Mouse (Mus musculus): ENCODE data around the gene Ap1ar. TPM values are rescaled to one million over a fixed set of nuclear protein-coding genes. Genes with fewer than 3 reads are reported as not detected.
A peak's percentile ranks its signal among the peaks of the same experiment; 100 is the strongest.

Gene Ap1ar
- polyA plus RNA-seq, 2 experiments: 12.4 to 15.3 TPM

- DNase-seq (ENCODE audit: low read depth in 3 of 3, low spot score in 3 of 3): no peak
- H3K9ac ChIP-seq (replicated peaks): no peak overlapping the region
- no peak for TF ChIP-seq CTCF (IDR thresholded peaks at IDR 0.05; ENCODE audit: low read depth)
- TF ChIP-seq EP300 (IDR thresholded peaks at IDR 0.05; ENCODE audit: low read depth): no peak
- H3K4me1 ChIP-seq (replicated peaks; ENCODE audit: control insufficient read depth in 2 of 2, insufficient read depth in 2 of 2, low read length in 1 of 2): no peaks in the 10 kb centered on the region
- WGBS (ENCODE audit: insufficient replicate concordance): 82% methylated on average over 3 of the region's 3 CpGs
- no peak for ATAC-seq (ENCODE audit: insufficient read depth)
- no peaks in the 10 kb centered on the region for H3K27me3 ChIP-seq (ENCODE audit: control insufficient read depth, insufficient read depth, low read length)
- H3K27ac ChIP-seq: no peak overlapping the region
- H3K9me3 ChIP-seq (ENCODE audit: control insufficient read depth, low read length): no peaks in the 10 kb centered on the region
- H3K36me3 ChIP-seq (replicated peaks; ENCODE audit: control insufficient read depth, insufficient read depth, low read depth): peaks cover 17% of the 10 kb centered on the region
- H3K4me2 ChIP-seq (ENCODE audit: low read depth): no peak overlapping the region
- H3K4me3 ChIP-seq (ENCODE audit: insufficient read depth in 1 of 2, low read depth in 2 of 2, low read length in 2 of 2): no peak overlapping the region
These were observed 26.2 kb upstream of the Ap1ar start for GRCm38 (mm10) chr3:127863571-127863970.

- TF ChIP-seq CTCF (IDR thresholded peaks at IDR 0.05; ENCODE audit: low read depth) (no peak), EP300 (IDR thresholded peaks at IDR 0.05; ENCODE audit: low read depth) (no peak)
These were observed 25.2 kb upstream of the Ap1ar start for GRCm38 (mm10) chr3:127862479-127862878.

GRCm38 (mm10) chr3:127861340-127861739 is 24.0 kb upstream of the Ap1ar start:
- Histone ChIP-seq H3K4me3 (ENCODE audit: insufficient read depth in 1 of 2, low read depth in 2 of 2, low read length in 2 of 2) (no peak overlapping the region), H3K36me3 (replicated peaks; ENCODE audit: control insufficient read depth, insufficient read depth, low read depth) (peaks cover 4% of the 10 kb centered on the region; the same call in 1 of the 2 replicates), H3K27me3 (ENCODE audit: control insufficient read depth, insufficient read depth, low read length) (no peaks in the 10 kb centered on the region), H3K9me3 (ENCODE audit: control insufficient read depth, low read length) (no peaks in the 10 kb centered on the region), H3K4me2 (ENCODE audit: low read depth) (no peak overlapping the region), H3K9ac (replicated peaks) (no peak overlapping the region), H3K27ac (no peak overlapping the region), H3K4me1 (replicated peaks; ENCODE audit: control insufficient read depth in 2 of 2, insufficient read depth in 2 of 2, low read length in 1 of 2) (no peaks in the 10 kb centered on the region)
- ATAC-seq (ENCODE audit: insufficient read depth): no peak
- no peak for DNase-seq (ENCODE audit: low read depth in 3 of 3, low spot score in 3 of 3)
- TF ChIP-seq CTCF (IDR thresholded peaks at IDR 0.05; ENCODE audit: low read depth) (no peak), EP300 (IDR thresholded peaks at IDR 0.05; ENCODE audit: low read depth) (no peak)
- whole genome bisulfite sequencing (ENCODE audit: insufficient replicate concordance): 88% methylated on average over 11 of the region's 11 CpGs

More at GRCm38 (mm10) chr3:127862479-127862878, 25.2 kb upstream of the Ap1ar start:
- H3K36me3 ChIP-seq (replicated peaks; ENCODE audit: control insufficient read depth, insufficient read depth, low read depth): peaks cover 12% of the 10 kb centered on the region
- no peaks in the 10 kb centered on the region for H3K9me3 ChIP-seq (ENCODE audit: control insufficient read depth, low read length)
- 38% methylated on average over 4 of the region's 4 CpGs for WGBS (ENCODE audit: insufficient replicate concordance)
- H3K9ac ChIP-seq (replicated peaks): no peak overlapping the region
- no peak overlapping the region for H3K4me2 ChIP-seq (ENCODE audit: low read depth)
- H3K4me3 ChIP-seq (ENCODE audit: insufficient read depth in 1 of 2, low read depth in 2 of 2, low read length in 2 of 2): no peak overlapping the region
- H3K4me1 ChIP-seq (replicated peaks; ENCODE audit: control insufficient read depth in 2 of 2, insufficient read depth in 2 of 2, low read length in 1 of 2): no peaks in the 10 kb centered on the region
- ATAC-seq (ENCODE audit: insufficient read depth) (no peak), DNase-seq (ENCODE audit: low read depth in 3 of 3, low spot score in 3 of 3) (no peak)
- no peak overlapping the region for H3K27ac ChIP-seq
- no peaks in the 10 kb centered on the region for H3K27me3 ChIP-seq (ENCODE audit: control insufficient read depth, insufficient read depth, low read length)

- H3K4me3 ChIP-seq (ENCODE audit: insufficient read depth in 1 of 2, low read depth in 2 of 2, low read length in 2 of 2): no peak overlapping the region
- TF ChIP-seq CTCF (IDR thresholded peaks at IDR 0.05; ENCODE audit: low read depth) (peak; percentile 92), EP300 (IDR thresholded peaks at IDR 0.05; ENCODE audit: low read depth) (no peak)
- peaks cover 21 to 30% of the 10 kb centered on the region in 2 experiments for H3K4me1 ChIP-seq (replicated peaks; ENCODE audit: control insufficient read depth in 2 of 2, insufficient read depth in 2 of 2, low read length in 1 of 2)
- ATAC-seq (ENCODE audit: insufficient read depth) (peak; percentile 41; the same call in 1 of the 2 replicates), DNase-seq (ENCODE audit: low read depth in 3 of 3, low spot score in 3 of 3) (peak; percentile 45 to 56 (median 53))
- no peak overlapping the region for H3K27ac ChIP-seq
- 40% methylated on average over 15 of the region's 15 CpGs for WGBS (ENCODE audit: insufficient replicate concordance)
- H3K4me2 ChIP-seq (ENCODE audit: low read depth): no peak overlapping the region
- no peaks in the 10 kb centered on the region for H3K36me3 ChIP-seq (replicated peaks; ENCODE audit: control insufficient read depth, insufficient read depth, low read depth)
- H3K27me3 ChIP-seq (ENCODE audit: control insufficient read depth, insufficient read depth, low read length): no peaks in the 10 kb centered on the region
- H3K9me3 ChIP-seq (ENCODE audit: control insufficient read depth, low read length): no peaks in the 10 kb centered on the region
- H3K9ac ChIP-seq (replicated peaks): no peak overlapping the region
These were observed 16.3 kb upstream of the Ap1ar start for GRCm38 (mm10) chr3:127853431-127854206.

- no peak overlapping the region for H3K9ac ChIP-seq (replicated peaks)
- H3K4me3 ChIP-seq (ENCODE audit: insufficient read depth in 1 of 2, low read depth in 2 of 2, low read length in 2 of 2): no peak overlapping the region
- no peaks in the 10 kb centered on the region for H3K36me3 ChIP-seq (replicated peaks; ENCODE audit: control insufficient read depth, insufficient read depth, low read depth)
- H3K27ac ChIP-seq: no peak overlapping the region
- no peak for TF ChIP-seq CTCF (IDR thresholded peaks at IDR 0.05; ENCODE audit: low read depth)
- TF ChIP-seq EP300 (IDR thresholded peaks at IDR 0.05; ENCODE audit: low read depth): no peak
- no peak overlapping the region for H3K4me2 ChIP-seq (ENCODE audit: low read depth)
- H3K4me1 ChIP-seq (replicated peaks; ENCODE audit: control insufficient read depth in 2 of 2, insufficient read depth in 2 of 2, low read length in 1 of 2): peaks cover 25 to 35% of the 10 kb centered on the region in 2 experiments
- DNase-seq (ENCODE audit: low read depth in 3 of 3, low spot score in 3 of 3): no peak
- no peaks in the 10 kb centered on the region for H3K9me3 ChIP-seq (ENCODE audit: control insufficient read depth, low read length)
- no peaks in the 10 kb centered on the region for H3K27me3 ChIP-seq (ENCODE audit: control insufficient read depth, insufficient read depth, low read length)
- no peak for ATAC-seq (ENCODE audit: insufficient read depth)
- 72% methylated on average over 9 of the region's 9 CpGs for WGBS (ENCODE audit: insufficient replicate concordance)
These were observed 15.4 kb upstream of the Ap1ar start for GRCm38 (mm10) chr3:127852722-127853121.

All from liver, embryonic 14.5 days (tissue).